Mouse (Mus musculus) adrenal gland, adult 8-10 months (tissue): Measurements from ENCODE around the gene B3galt1. TPM values are rescaled to one million over a fixed set of nuclear protein-coding genes. Genes with fewer than 3 reads are reported as not detected.

Experiments
- DNase-seq: peaks from one replicate; pipeline ENCODE4 v3.0.0; 2022
- total RNA-seq, 4 experiments: library from RNA; stranded (reverse); gene quantifications; 2 replicates each; pipeline ENCODE4 v1.2.4; 2022

The B3galt1 gene
- total RNA-seq, 4 experiments from 2014 or later, result 4.7 to 7.6 (median 5.6) TPM

DNA sequence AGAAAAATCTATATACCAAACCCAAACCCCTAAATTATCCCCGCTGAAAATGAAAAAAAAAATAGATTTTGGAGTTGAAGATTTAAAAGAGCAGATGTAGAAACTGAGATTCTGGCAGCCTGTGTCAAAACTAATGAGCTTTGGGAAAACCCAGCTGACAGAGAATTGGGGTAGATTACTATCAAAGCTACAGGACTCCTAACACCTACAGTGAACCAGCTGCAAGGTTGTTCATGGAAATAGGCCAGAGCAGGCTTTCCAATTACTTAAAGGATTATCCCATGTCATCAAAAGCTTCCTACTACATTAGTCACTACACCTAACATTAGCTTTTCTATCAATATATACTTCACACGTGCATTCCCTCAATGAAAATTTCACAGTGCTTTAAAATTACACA is 165.1 kb downstream of the B3galt1 start:
- no peak for DNase-seq

DNA sequence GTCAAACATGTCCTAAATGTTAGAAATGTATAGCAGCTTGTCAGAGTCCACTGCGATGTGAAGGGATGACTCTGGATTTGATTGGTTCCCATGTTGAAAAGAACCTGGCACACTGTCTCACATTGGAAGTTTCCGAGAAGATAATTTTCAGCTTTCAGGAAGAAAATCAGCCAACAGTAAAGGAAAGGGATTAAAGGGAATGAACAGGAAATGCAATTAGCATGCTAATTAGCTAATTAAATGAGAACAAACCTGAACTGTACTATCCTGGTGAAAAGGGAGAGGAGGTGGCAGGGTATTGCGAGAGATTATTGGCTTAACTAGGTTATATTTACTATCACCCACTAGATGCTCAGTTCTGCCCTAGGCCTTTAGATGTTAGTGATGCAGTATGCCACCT is 185.9 kb downstream of the B3galt1 start:
- no peak for DNase-seq

DNA sequence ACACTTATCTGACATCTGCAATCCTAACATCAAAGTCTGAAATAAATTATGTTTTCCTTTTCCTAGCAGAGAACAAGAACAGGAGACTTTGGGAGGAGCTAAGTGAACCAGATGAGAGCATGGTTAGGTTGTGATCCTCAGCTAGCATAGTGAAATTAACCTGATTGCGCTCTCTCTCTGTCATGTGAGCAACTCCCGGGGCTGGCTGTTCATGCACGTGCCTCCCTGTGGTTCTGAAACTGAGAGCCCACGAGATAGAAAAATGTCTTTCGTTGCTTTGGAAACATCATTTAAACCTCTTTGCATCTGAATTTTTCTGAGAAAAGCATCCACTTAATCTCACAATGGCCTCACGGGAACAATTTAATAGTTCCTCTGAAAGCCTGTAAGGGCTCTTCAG is 190.8 kb downstream of the B3galt1 start:
- no peak for DNase-seq

DNA sequence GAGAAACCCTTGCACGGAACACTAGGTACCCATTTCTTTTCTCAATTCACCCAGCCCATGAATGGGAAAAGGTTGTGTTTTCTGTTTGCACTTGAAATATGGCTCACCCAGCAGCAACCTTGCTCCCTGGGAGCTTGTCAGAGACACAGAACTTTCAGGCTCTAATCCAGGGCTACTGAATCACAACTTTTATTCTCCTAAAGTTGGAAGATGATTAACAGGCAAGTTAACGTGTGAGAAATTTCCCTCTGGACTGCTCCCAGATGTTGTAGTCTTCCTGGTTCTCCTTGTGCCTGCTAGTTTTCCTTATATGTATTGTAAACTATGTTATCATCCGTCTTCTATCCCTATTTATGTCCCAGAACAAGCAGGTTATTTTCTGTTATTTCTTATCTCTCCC is 221.9 kb downstream of the B3galt1 start:
- DNase-seq, result no peak

DNA sequence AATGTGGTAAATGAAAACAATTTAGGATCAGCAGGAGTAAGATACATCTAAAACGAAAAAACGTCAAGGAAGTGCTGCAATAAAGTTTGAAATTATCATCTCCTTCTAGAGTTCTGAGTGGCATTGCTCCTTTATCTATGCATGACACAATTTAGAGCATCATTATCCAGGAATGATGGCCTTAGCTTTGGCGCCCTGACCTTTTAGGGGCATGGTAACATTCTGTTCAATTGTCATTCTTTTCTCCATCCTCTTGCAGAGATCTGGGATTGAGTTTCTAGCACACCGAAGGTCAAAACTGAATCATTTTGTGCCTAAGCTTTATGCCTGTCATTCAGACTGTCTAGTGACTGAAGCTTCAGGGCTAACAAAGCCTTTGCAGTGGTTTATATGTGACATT is 231.9 kb downstream of the B3galt1 start:
- peak; percentile 30 for DNase-seq

DNA sequence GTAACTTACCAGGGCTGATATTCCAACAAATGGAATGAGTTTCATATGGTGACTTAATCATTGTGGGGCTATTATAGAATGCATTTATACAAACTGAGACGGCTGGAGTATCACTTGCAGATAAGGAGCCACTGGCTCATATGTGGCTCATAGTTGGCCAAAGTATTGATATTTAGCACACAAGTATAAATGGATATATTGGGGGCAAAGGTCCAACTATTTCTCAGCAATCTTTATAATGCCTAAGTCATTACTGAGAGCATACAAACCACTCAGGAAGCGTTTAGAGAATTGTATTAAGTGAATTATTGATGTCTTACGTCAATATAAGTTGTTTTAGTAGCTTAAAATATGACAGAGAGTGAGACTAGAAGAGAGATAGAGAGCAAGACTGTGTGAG is 234.3 kb downstream of the B3galt1 start:
- no peak for DNase-seq

DNA sequence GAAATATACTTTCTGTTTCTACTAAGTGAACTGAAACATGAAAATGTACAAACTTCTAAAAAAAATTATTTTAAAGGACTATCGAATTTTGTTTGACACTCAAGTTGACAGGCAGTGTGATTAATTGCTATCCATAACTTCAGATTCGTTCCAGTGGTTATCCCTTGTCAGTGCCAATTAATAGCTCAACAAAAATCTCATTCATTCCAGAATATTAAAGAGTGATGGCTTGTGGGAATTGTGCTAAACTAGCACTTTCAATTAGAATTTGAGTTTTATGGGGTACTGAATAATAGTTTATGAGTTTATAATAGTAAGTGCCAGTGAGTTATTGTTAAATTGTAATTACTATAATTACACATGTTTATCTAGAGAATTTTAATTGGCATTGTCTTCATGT is 250.5 kb downstream of the B3galt1 start:
- DNase-seq, result no peak

DNA sequence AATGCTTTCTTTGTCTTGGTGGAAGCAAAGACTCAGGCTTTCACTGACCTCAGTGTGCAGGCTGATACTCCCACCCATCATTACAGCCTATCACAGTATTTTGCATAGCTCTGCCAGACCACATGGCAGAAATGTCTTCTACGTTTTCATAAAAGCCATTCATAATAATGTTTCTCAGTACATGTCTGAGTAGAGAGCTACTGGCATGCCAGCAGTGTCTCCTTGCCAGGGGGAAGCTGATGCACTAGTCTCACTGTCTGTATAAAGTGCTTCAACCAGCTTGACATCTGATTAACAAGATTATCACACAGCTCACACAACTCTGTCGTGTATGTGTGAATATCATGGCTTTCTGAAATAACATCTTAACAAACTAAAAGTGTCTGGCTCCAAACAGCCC is 252.3 kb downstream of the B3galt1 start:
- DNase-seq, result no peak

DNA sequence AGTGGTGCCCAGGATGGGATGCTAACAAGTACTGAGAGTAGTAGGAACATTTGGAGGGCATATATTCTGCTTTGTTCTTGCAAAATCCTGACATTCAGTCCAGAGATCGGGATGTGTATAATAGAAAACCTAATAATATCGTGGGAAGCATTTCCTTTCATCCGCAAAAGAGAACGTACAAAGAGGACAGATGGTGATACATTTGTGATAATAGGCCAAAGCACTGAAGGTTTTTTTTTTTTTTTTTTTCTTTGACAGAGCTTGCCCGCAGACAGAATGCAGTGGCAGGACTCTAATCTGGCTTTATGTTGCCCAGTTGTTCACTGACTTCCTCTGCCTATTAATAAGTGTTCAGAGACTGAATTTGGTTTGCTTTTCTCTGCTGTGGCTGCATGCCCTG is 256.7 kb downstream of the B3galt1 start:
- no peak for DNase-seq

DNA sequence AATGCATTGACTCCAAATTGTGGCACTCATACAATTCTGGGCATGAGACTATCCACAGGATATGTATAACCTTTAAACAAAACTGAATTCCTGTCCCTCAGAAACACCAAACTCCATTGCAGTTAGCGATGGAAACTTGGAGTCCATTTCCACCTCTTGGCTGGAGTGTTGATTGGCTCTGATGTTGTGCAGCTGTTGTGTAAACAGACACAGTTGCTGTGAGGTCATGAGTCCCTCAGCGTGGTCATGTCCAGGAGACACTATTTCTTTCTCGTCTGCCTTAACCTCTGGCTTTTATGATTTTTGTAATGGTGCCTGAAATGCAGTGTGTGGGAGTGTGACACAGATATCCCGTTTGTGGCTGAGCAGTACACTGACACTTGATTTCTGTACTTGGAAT is 262.0 kb downstream of the B3galt1 start:
- no peak for DNase-seq

DNA sequence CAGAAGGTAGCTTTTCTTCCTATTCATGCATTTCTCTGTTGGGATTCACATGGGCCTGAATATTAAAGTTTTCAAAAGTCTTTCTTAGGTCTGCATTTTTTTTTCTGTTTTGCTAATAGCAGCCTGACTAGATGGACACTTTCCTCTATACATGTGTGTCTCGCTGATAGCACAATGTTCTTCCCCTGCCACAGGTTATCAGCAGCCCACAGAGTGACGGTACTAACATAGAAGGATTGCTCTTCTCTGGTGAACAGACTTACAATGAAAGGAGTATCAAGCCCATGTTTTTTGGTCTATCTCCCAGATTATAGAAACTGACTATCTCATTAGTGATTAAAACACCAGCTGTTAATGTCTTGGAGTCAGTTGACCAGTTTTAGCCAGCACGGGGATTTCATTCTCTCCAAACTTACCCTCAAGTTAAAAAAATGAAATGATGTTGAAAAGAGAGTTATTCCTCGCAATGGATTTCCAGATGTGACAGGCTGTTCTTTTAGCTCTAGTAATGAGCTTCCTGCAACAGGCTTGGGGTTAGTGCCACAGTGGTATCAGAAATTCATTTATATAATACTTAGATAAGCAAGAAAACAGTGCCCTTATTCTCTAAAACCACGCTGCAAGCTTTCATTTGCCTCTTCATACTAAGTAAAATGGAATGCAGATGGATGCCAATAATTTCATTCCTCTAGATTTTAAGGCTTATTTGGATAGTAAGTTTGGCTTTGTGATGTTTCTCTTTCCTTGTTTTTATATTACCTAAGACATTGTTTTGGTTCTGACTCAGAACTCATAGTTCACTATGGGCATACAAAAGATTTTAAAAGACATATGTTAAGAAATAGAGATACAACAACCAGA is 263.6 kb downstream of the B3galt1 start:
- DNase-seq, result no peak

DNA sequence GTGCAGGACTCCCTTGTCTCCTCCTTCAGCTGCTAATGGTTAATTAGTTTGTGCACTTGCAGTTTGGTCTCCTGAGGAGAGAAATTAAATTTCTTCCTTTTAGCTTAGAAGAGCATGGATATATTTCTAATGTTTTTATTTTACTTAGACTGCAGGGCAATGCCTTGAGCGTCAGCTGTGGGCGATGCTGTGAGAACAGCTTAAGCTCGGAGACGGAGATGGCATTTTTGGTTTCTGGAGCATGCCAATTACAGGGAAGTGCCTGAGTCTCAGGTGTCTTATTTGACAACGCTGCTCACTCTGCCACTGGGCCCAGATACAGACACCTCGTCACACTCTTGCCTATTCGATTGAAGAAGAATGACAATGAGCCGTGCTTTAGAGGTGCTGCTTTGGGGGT is 282.1 kb downstream of the B3galt1 start:
- no peak for DNase-seq

DNA sequence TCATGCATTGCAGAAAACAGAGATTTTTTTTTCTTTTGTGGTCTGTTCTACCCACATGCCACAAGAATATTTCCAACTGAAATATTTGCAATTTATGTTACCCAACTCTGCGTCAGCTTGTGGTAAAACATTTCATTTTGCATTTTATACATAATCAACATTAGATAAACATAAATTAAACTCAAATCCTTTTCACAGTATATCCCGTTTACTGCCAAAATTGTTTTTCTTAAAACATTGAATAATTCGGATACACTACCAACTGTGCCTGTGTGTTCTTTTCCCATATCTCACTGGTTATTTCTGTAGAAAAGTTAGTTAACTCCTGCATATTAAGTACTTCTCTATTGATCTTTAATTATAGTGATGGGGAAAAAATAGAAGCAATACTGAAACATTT is 285.1 kb downstream of the B3galt1 start:
- no peak for DNase-seq

DNA sequence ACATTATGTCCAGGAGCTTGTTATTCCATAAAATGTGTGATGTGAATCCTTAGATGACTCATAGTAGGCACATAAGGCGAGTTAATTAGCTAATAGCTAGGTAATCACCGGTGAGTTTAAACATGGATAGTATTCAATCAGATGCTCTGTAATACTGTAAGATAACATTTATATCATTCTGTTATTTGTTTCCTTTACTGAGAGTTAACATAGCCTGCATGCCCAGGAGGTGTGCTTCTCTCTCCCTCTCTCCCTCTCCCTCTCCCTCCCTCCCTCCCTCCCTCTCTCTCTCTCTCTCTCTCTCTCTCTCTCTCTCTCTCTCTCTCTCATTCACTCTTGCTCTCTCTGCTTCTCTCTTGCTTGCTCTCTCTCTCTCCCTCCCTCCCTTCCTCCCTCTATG is 292.7 kb downstream of the B3galt1 start:
- DNase-seq, result no peak

DNA sequence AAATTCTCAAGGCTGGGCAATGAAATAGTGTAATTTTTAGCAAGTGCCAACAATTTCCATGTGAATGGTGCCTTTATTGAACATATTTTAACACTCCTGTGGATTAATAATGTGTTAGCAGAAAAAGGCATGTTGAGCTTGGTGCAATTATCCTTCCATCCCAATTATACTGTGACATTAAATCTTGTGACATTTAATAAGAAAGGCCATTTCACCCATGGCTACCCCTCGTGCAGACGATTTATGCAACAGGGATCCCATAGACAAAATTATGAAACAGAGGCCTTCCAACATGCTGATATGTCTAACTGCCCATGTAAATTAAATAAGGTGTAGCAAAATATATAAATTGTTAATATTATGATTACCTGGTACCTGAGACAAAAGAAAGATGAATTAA is 293.3 kb downstream of the B3galt1 start:
- DNase-seq, result no peak

DNA sequence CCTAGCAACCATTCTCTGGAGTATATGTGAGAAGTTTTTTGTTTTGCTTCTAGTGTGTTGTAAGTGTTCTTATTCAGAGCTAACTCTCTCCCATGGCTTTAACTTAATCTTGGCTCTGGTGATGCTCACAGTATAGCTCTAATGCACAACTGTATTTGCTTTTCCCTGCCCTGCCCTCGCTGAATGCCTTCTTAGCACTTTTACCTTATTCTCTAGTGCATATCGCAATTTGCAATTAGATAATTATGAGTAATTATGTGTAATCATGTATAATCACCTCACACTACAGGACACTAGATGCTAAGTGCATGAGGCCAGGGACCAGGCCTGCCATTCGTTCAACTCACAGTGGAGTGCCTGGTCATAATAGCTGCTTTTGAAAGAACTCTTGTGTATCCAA is 307.7 kb downstream of the B3galt1 start:
- no peak for DNase-seq

DNA sequence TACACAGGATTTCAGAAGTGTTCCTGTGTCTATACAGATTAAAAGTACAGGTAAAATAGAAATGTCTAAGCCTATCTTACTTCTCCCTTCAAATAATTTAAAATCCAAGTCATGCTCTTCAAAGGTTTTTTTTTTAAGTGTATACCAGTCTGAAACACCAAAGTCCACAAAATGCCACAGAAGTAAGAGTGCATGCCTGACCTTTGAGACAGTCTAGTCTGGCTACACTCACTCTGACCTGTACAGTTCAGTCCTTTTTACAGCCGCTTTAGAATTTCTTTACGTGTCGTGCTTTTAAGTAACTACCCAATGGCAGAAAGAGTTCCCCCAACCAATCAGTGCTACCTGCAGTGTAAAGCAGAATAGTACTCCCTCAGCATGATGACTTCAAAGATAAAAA is 314.2 kb downstream of the B3galt1 start:
- DNase-seq, result no peak

DNA sequence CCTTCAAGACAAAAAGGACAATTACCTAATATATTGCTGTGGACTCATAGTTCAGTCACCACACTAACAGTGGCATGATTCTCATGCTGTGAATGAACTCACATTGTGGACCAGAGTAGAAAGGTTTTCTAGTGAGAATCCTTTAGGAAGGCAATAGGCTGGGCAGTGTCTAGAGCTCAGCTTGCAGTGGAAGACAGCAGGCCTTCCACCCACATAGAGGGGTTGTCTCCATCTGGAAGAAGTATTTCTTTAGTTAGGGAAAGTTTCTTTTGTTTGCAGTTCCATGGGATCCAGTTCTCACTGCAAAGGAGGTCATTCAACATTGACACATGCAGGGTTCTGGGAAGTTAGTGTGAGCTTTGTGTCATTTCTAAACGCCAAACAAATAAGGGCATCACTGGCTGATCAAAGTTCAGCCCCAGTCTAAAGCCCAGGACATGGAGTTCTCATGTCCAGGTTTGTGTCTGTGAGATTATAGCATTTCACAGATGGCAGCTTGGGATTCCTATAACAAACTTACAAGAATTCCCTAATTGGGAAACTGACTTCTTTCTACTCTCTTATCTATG is 316.1 kb downstream of the B3galt1 start:
- DNase-seq, result no peak

DNA sequence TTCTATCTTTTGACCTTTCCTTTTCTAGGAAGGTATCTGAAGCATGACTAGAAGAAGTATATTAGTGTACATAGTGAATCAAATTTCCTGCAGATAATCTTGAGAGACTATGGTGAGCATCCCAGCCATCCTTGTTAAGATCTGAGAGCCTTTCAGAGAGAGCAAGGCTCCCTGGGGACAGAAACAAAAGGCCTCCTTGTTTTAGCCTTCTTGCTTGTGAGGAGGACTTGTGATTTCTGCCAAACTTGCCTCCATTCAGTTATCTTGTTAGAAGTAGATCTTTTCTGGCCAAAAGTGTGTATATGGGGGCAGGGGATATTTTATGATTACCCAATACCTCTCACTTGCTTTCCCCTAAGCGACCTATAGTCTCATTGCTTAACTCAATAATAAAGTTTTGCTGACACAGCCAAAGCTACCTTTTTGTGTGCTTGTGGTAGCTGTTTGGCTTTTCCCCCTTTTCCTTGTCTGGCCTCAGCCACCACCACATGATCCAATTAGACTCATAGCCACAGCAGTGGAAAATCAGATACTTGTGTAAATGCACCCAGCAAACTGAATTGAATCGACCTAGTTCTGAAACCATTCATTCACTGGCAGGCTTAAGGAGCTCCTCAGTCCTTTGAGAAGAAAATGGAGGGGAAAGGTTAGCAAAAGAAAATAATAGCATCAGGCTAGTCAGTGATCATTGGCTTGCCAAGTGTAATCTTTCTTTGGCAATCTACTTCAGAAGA is 332.5 kb downstream of the B3galt1 start:
- DNase-seq, result no peak

DNA sequence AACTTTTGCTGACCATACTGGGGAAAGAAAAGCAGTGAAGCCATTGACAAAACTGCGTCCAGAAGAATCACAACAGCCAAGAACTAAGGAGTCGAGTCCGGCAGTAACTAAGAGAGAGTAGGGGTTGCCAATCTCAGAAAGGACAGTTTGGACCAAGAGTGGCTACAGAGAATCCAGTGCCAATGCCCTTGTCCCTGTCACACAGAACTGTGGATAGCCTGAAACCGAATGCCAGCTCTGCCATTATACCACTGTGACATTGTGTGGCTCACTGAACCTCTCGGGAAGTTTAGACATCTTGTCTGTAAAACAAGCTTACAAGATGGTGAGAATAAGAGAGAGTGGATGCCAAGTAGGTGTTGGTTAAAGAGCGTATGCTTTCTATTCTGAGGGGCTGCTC is 335.9 kb downstream of the B3galt1 start:
- no peak for DNase-seq

DNA sequence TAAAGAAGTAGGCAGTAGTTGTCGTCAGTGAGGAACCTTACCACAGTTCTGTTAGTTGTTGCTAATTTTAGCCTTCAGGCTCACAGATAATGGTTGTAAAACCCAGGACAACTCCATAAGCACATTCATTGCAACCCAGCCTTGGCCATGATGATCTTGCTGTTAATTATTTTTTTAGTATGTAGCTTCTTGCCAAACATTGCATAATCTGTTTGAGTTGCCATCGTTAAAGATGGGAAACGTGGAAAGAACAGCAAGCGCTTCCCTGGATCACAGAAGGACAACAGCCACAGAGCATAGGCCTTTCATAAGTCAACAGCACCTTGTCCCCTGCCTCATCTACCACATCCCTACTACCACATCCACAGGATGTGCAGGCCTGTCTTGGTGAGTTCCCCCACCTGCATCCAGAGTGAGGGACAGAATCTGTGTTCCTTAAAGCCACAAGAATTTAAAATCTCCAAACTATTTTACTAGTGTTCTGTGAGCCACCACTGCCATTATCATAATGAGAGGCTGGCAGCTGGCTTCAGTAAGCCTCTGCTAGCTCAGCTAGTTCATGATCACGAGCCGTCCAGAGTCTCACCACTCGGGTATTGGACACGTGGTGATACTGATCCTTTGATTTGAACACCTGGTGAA is 337.1 kb downstream of the B3galt1 start:
- DNase-seq, result no peak

DNA sequence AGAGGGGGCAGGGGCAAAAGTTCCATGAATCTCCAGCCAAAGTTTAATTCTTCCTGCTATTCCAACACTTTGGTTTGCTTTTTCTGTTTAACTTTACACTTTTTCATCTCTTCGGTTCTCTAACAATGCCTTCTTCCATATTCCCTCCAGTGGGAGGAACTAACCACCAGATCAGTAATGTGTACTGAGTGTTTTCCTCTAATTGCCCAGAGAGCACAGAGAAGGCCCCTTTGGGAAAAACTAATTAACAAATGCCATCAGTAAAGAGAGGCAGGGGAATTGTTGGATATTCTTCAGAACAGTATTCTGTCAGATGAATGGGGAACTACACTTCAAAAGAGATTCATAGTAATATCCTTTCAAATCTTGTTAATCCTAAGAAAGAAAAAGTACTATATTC is 338.1 kb downstream of the B3galt1 start:
- no peak for DNase-seq

DNA sequence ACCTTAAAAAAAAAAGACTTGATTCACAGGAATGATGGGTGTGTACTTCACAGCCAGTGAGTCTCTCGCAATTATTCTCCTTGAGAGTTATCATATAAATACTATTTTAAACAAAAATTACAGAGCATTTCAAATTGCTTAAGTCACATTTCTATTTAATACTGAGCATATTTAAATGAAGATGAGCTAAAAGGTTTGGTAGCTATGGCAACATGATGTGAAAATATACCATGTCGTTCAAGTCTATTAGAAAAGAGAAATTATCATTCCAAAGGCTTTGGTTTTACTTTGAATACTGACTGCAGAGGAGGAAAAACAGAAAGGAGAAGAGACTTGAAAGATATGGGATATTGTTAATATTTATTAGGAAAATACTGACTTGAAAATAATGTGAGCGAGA is 366.3 kb downstream of the B3galt1 start:
- DNase-seq, result no peak
